Mouse (Mus musculus) kidney, postnatal 0 days (tissue): ENCODE data around the gene Serf2. TPM values are rescaled to one million over a fixed set of nuclear protein-coding genes. Genes with fewer than 3 reads are reported as not detected.
"Not testable (repeated sequence)": the region's sequence is repeated elsewhere in the genome, so short reads cannot be mapped to it uniquely, and the experiment has no call there.

Source experiments
- ATAC-seq: fragments of 200-750 bp; cut with Nextera tagmentation; replicated peaks from 2 replicates; pipeline ENCODE4 v1.8.0; 2017; ENCODE audit warnings: low read depth, moderate number of reproducible peaks, moderate TSS enrichment, moderate library complexity; ENCODE audit not compliant: low FRiP score
- DNase-seq: peaks from one replicate; pipeline ENCODE4 v3.0.0-alpha.2; 2016; ENCODE audit warnings: low spot score
- H3K27ac ChIP-seq: fragments of 300-500 bp; sonication (generic); 2 replicates; pipeline ENCODE4 v1.5.1; 2014; ENCODE audit warnings: mild to moderate bottlenecking
- H3K27me3 ChIP-seq: fragments of 300-500 bp; sonication (generic); 2 replicates; pipeline ENCODE4 v1.6.1; 2014; ENCODE audit warnings: low read length, mixed read lengths; ENCODE audit not compliant: insufficient read depth
- H3K36me3 ChIP-seq: fragments of 300-500 bp; sonication (generic); 2 replicates; pipeline ENCODE4 v1.6.1; 2014; ENCODE audit warnings: low read length, mixed read lengths; ENCODE audit not compliant: insufficient read depth
- H3K4me1 ChIP-seq: fragments of 300-500 bp; sonication (generic); replicated peaks from 2 replicates; pipeline ENCODE4 v1.6.1; 2014; ENCODE audit warnings: antibody characterized with exemption, low read length, mixed read lengths; ENCODE audit not compliant: insufficient read depth
- H3K4me2 ChIP-seq: fragments of 300-500 bp; sonication (generic); 2 replicates; pipeline ENCODE4 v1.6.1; 2014; ENCODE audit warnings: mild to moderate bottlenecking, low read length, moderate library complexity, mixed read lengths
- H3K4me3 ChIP-seq: fragments of 300-500 bp; sonication (generic); replicated peaks from 2 replicates; pipeline ENCODE4 v1.5.1; 2014; ENCODE audit warnings: low read depth, low read length
- H3K9ac ChIP-seq: fragments of 300-500 bp; sonication (generic); 2 replicates; pipeline ENCODE4 v1.6.1; 2014; ENCODE audit warnings: low read depth, low read length
- H3K9me3 ChIP-seq: fragments of 300-500 bp; sonication (generic); replicated peaks from 2 replicates; pipeline ENCODE4 v1.6.1; 2016; ENCODE audit warnings: low read length, inconsistent platforms, mixed read lengths
- CTCF ChIP-seq: IDR thresholded peaks from 2 replicates; pipeline ENCODE4 v1.5.1; 2016; ENCODE audit warnings: antibody characterized with exemption, low read depth, mild to moderate bottlenecking, moderate library complexity
- WGBS: fragments of 180-500 bp; shearing (Covaris S2); extraction: QIAGEN DNeasy Blood & Tissue Kit; methylation state at CpG from one replicate; pipeline ENCODE4 v1.1.7; 2014; 5-methylcytosine and 5-hydroxymethylcytosine counted together
- microRNA-seq: library from miRNA; unstranded; fragments of <30 nt; microRNA quantifications from one replicate; pipeline ENCODE4, GENCODE M21; 2016
- polyA plus RNA-seq: library from polyadenylated mRNA; unstranded; fragments of >200 nt; fragmentation: Nextera tagmentation; extraction: Ambion mirVana; gene quantifications from 2 replicates; pipeline ENCODE4 v1.2.1, GENCODE M21; 2015

Gene Serf2
- polyA plus RNA-seq, 1 experiment from 2014 or later: 520 TPM

GRCm38 (mm10) chr2:121505942-121506882, 57.2 kb downstream of the Serf2 start, which contains the start of the genes Mfap1a and Wdr76:
Gene Mfap1a, minus strand, starts transcription at chr2:121506665.
Gene Wdr76, plus strand, starts transcription at chr2:121506723.
- H3K4me1 ChIP-seq, H3K9me3 ChIP-seq, H3K36me3 ChIP-seq, H3K27me3 ChIP-seq: not testable (repeated sequence)
- Histone ChIP-seq H3K4me2 (peak within 1 kb of the TSS; percentile 54), H3K4me3 (peak within 1 kb of the TSS; percentile 55), H3K27ac (peak within 1 kb of the TSS; percentile 76), H3K9ac (peak within 1 kb of the TSS; percentile 71)
- DNase-seq (peak; percentile 98), ATAC-seq (peak; percentile 91)
- TF ChIP-seq CTCF: peak; percentile 23; the same call in 1 of the 2 replicates
- 3% methylated on average over 38 of the region's 42 CpGs for WGBS

- TF ChIP-seq CTCF: no peak
- Histone ChIP-seq H3K4me2 (peak overlapping the region; percentile 54), H3K4me1 (peaks cover 6% of the 10 kb centered on the region), H3K27ac (no peak overlapping the region), H3K27me3 (no peaks in the 10 kb centered on the region), H3K36me3 (0 out of 2 replicates have a peak, but pooled peaks cover 4% of the 10 kb centered on the region), H3K9me3 (no peaks in the 10 kb centered on the region), H3K9ac (peak overlapping the region; percentile 9; the same call in 1 of the 2 replicates), H3K4me3 (peak overlapping the region; percentile 55)
- ATAC-seq (no peak), DNase-seq (peak; percentile 4)
- 6% methylated on average over 12 of the region's 12 CpGs for WGBS
These were observed 58.4 kb downstream of the Serf2 start for GRCm38 (mm10) chr2:121507173-121507950.

Small RNA genes lying within 50 kb of the gene (microRNA-seq; reads per million reads assigned to microRNA genes)
- gene Gm22953: not detected

Other genes with a start within 250 kb of the Serf2 start
- gene Trp53bp1, start 177.8 kb upstream of the Serf2 start, polyA plus RNA-seq: 24.4 and 24.9 TPM in 2 replicates
- gene Map1a, start 159.6 kb upstream of the Serf2 start, polyA plus RNA-seq: 0.93 and 1.3 TPM in 2 replicates
- gene Ppip5k1, start 93.8 kb upstream of the Serf2 start, polyA plus RNA-seq: 13.1 and 14.0 TPM in 2 replicates
- gene Ckmt1, start 91.5 kb upstream of the Serf2 start, polyA plus RNA-seq: 63.1 and 70.4 TPM in 2 replicates
- gene Strc, start 62.0 kb upstream of the Serf2 start, polyA plus RNA-seq: not detected in 2 replicates
- gene Pdia3, start 35.4 kb upstream of the Serf2 start, polyA plus RNA-seq: 506 and 575 TPM in 2 replicates
- gene Catsper2, start 35.4 kb upstream of the Serf2 start, polyA plus RNA-seq: 1.7 and 2.4 TPM in 2 replicates
- gene Ell3, start 4.9 kb upstream of the Serf2 start, polyA plus RNA-seq: 13.9 and 15.3 TPM in 2 replicates
- gene Hypk, start 4.1 kb downstream of the Serf2 start, polyA plus RNA-seq: 102 and 123 TPM in 2 replicates
- 0.20 and 0.28 TPM in 2 replicates for gene Serinc4, start 7.6 kb downstream of the Serf2 start, polyA plus RNA-seq
- 43.2 and 45.8 TPM in 2 replicates for gene Mfap1b, start 24.9 kb downstream of the Serf2 start, polyA plus RNA-seq
- 16.6 and 18.8 TPM in 2 replicates for gene Mfap1a, start 57.5 kb downstream of the Serf2 start, polyA plus RNA-seq
- gene Wdr76, start 57.5 kb downstream of the Serf2 start, polyA plus RNA-seq: 5.3 and 5.5 TPM in 2 replicates